Mouse (Mus musculus) intestine, postnatal 0 days (tissue): ENCODE results near the gene Apobr. TPM values are rescaled to one million over a fixed set of nuclear protein-coding genes. Genes with fewer than 3 reads are reported as not detected.

Experiments
- ATAC-seq: fragments of 200-750 bp; cut with Nextera tagmentation; 2 replicates; pipeline ENCODE4 v1.8.0; 2017; ENCODE audit warnings: mild to moderate bottlenecking, moderate TSS enrichment, moderate library complexity
- H3K27ac ChIP-seq: fragments of 300-500 bp; sonication (generic); 2 replicates; pipeline ENCODE4 v1.5.1; 2014; ENCODE audit warnings: mild to moderate bottlenecking, low read depth, low read length, moderate library complexity
- H3K27me3 ChIP-seq: fragments of 300-500 bp; sonication (generic); replicated peaks from 2 replicates; pipeline ENCODE4 v1.6.1; 2014; ENCODE audit warnings: low read length, mixed read lengths; ENCODE audit not compliant: control insufficient read depth, insufficient read depth
- H3K36me3 ChIP-seq: fragments of 300-500 bp; sonication (generic); 2 replicates; pipeline ENCODE4 v1.6.1; 2014; ENCODE audit warnings: mild to moderate bottlenecking, moderate library complexity; ENCODE audit not compliant: control insufficient read depth, insufficient read depth
- H3K4me1 ChIP-seq: fragments of 300-500 bp; sonication (generic); replicated peaks from 2 replicates; pipeline ENCODE4 v1.6.1; 2014; ENCODE audit warnings: antibody characterized with exemption, low read length, mixed read lengths; ENCODE audit not compliant: control insufficient read depth, insufficient read depth
- H3K4me2 ChIP-seq: fragments of 300-500 bp; sonication (generic); replicated peaks from 2 replicates; pipeline ENCODE4 v1.6.1; 2014; ENCODE audit warnings: low read depth, mild to moderate bottlenecking, moderate library complexity
- H3K4me3 ChIP-seq: fragments of 300-500 bp; sonication (generic); 2 replicates; pipeline ENCODE4 v1.5.1; 2014; ENCODE audit warnings: low read depth, low read length
- H3K9ac ChIP-seq: fragments of 300-500 bp; sonication (generic); 2 replicates; pipeline ENCODE4 v1.6.1; 2014; ENCODE audit warnings: mild to moderate bottlenecking, low read depth, low read length
- H3K9me3 ChIP-seq: fragments of 300-500 bp; sonication (generic); 2 replicates; pipeline ENCODE4 v1.6.1; 2016; ENCODE audit warnings: mixed run types; ENCODE audit not compliant: control insufficient read depth
- CTCF ChIP-seq: sonication (generic); IDR thresholded peaks from 2 replicates; pipeline ENCODE4 v1.5.1; 2016; ENCODE audit warnings: low read depth, mild to moderate bottlenecking, control low read depth, antibody characterized with exemption, moderate library complexity
- WGBS: fragments of 180-500 bp; shearing (Covaris S2); extraction: QIAGEN DNeasy Blood & Tissue Kit; methylation state at CpG from one replicate; pipeline ENCODE4 v1.1.7; 2014; 5-methylcytosine and 5-hydroxymethylcytosine counted together
- polyA plus RNA-seq: library from polyadenylated mRNA; unstranded; fragments of >200 nt; fragmentation: Nextera tagmentation; extraction: Ambion mirVana; gene quantifications from 2 replicates; pipeline ENCODE4 v1.2.1, GENCODE M21; 2015

The Apobr gene
- polyA plus RNA-seq, 1 experiment from 2014 or later = 0.57 TPM

DNA sequence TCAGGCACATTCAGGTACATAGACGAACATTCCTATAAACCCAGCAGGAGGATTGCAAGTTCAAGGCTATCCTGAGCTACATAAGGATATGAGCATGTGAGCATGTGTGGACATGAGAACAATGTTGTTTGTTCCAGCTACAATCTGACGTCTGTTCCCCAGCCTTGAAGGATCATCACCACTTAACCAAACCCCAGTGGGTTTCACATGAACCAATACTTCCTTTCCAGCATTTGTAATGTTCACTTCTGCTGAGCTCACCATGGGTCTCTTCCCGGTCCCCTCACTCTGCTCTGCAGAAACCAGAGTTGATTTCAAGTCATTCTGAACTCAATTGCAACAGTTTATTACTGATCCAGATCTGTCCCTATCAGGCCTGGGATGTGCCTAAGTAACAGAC is 17.9 kb downstream of the Apobr start:
- Histone ChIP-seq H3K9me3 (no peaks in the 10 kb centered on the region), H3K27me3 (no peaks in the 10 kb centered on the region), H3K4me1 (peaks cover 7% of the 10 kb centered on the region), H3K36me3 (no peaks in the 10 kb centered on the region), H3K9ac (no peak overlapping the region), H3K4me3 (no peak overlapping the region), H3K4me2 (no peak overlapping the region), H3K27ac (no peak overlapping the region)
- no peak for ATAC-seq
- no peak for TF ChIP-seq CTCF
- WGBS = 69% methylated on average over 3 of the region's 3 CpGs

DNA sequence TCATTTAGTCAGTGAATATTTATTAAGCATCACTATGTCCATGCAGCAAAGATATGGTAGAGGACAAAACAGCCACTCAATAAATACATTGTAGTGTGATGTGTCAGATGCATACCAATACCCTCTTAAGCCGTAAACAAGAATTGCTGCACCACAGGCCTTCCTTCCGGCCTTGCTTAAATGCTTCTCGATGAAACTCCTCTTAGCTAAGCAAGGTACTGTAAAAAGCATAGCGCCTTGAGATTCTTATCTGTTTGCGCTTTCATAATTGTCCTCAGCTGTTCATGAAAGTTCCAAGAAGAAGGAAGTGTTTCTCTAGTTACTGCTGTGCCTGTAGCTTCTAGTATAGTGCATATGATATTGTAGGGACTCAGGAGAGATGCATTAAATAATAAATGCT is 21.9 kb downstream of the Apobr start:
- Histone ChIP-seq H3K36me3 (no peaks in the 10 kb centered on the region), H3K9ac (no peak overlapping the region), H3K27ac (peak overlapping the region; percentile 36; the same call in 1 of the 2 replicates), H3K4me2 (no peak overlapping the region), H3K4me3 (no peak overlapping the region), H3K4me1 (peaks cover 8% of the 10 kb centered on the region), H3K9me3 (no peaks in the 10 kb centered on the region), H3K27me3 (no peaks in the 10 kb centered on the region)
- ATAC-seq = no peak
- 31% methylated on average over 5 of the region's 5 CpGs for WGBS
- no peak for TF ChIP-seq CTCF

- Histone ChIP-seq H3K4me2 (no peak overlapping the region), H3K4me3 (no peak overlapping the region), H3K9ac (no peak overlapping the region), H3K9me3 (no peaks in the 10 kb centered on the region), H3K36me3 (no peaks in the 10 kb centered on the region), H3K27ac (peak overlapping the region; percentile 36), H3K4me1 (peaks cover 8% of the 10 kb centered on the region), H3K27me3 (no peaks in the 10 kb centered on the region)
- no peak for TF ChIP-seq CTCF
- 55% methylated on average over 3 of the region's 3 CpGs for WGBS
- 0 out of 2 replicates have a peak, but pooled peaks have one; percentile 19 for ATAC-seq
Observed at GRCm38 (mm10) chr7:126607064-126607463, 22.3 kb downstream of the Apobr start.

DNA sequence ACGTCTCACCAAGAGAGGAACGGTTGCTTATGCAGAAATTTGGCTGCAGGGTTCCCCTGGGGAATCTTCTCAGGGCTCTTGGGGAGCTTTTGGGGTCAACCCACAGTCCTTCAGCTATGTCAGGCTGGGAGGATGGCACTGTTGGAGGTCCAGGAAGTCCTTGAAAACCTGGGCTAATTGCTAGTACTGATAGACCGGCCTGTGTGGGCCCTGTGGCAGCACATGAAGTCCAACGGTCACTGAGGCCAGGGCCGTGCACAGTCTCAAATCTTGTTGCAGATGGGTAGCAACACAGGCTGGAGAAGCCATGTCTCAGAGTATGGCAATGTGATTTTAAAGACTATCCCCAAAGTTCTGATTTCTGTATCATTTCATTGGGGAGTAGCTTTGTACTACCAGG is 23.1 kb downstream of the Apobr start:
- Histone ChIP-seq H3K27me3 (no peaks in the 10 kb centered on the region), H3K9ac (no peak overlapping the region), H3K4me3 (no peak overlapping the region), H3K4me1 (peaks cover 8% of the 10 kb centered on the region), H3K9me3 (no peaks in the 10 kb centered on the region), H3K27ac (peak overlapping the region; percentile 36; the same call in 1 of the 2 replicates), H3K4me2 (no peak overlapping the region), H3K36me3 (no peaks in the 10 kb centered on the region)
- no peak for TF ChIP-seq CTCF
- 54% methylated on average over 5 of the region's 5 CpGs for WGBS
- peak; percentile 53; the same call in 1 of the 2 replicates for ATAC-seq

DNA sequence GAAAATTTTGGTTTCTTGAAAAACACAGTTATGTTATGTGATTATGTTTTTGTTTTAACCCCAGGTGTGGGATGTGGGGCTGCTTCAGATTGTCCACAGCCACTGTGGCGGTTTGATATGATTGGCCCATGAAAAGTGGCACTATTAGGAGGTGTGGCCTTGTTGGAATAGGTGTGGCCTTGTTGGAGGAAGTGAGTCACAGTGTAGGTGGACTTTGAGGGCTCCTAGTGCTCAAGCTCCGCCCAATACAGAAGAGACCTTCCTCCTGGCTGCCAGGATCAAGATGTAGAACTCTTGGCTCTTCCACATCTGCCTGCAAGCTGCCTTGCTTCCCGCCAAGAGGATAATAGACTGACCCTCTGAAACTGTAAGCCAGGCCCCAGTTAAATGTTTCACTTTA is 28.0 kb downstream of the Apobr start:
- Histone ChIP-seq H3K9ac (no peak overlapping the region), H3K4me2 (no peak overlapping the region), H3K36me3 (no peaks in the 10 kb centered on the region), H3K27ac (no peak overlapping the region), H3K4me3 (no peak overlapping the region), H3K27me3 (no peaks in the 10 kb centered on the region), H3K4me1 (peaks cover under 1% of the 10 kb centered on the region; the same call in 1 of the 2 replicates), H3K9me3 (no peaks in the 10 kb centered on the region)
- no peak for ATAC-seq
- no peak for TF ChIP-seq CTCF
- WGBS = 83% methylated on average over 3 of the region's 3 CpGs

GRCm38 (mm10) chr7:126616707-126617106 is 32.0 kb downstream of the Apobr start:
- ATAC-seq = no peak
- 77% methylated on average over 3 of the region's 3 CpGs for WGBS
- Histone ChIP-seq H3K27ac (no peak overlapping the region), H3K9me3 (no peaks in the 10 kb centered on the region), H3K4me1 (no peaks in the 10 kb centered on the region), H3K4me3 (no peak overlapping the region), H3K27me3 (no peaks in the 10 kb centered on the region), H3K36me3 (no peaks in the 10 kb centered on the region), H3K4me2 (no peak overlapping the region), H3K9ac (no peak overlapping the region)
- TF ChIP-seq CTCF = peak; percentile 41
